Mouse (Mus musculus) liver, postnatal 0 days (tissue): ENCODE measurements around the gene Lsmem1. TPM values are rescaled to one million over a fixed set of nuclear protein-coding genes. Genes with fewer than 3 reads are reported as not detected.
"Not testable (repeated sequence)": the region's sequence is repeated elsewhere in the genome, so short reads cannot be mapped to it uniquely, and the experiment has no call there.

Source experiments
- ATAC-seq: fragments of 200-750 bp; cut with Nextera tagmentation; 2 replicates; pipeline ENCODE4 v1.8.0; 2017; ENCODE audit warnings: mild to moderate bottlenecking, moderate library complexity
- DNase-seq: peaks from one replicate; pipeline ENCODE4 v3.0.0-alpha.2; 2016
- H3K27ac ChIP-seq: fragments of 300-500 bp; sonication (generic); 2 replicates; pipeline ENCODE4 v1.5.1; 2014; ENCODE audit warnings: antibody characterized with exemption, moderate library complexity, mild to moderate bottlenecking, low read depth
- H3K27me3 ChIP-seq: fragments of 300-500 bp; sonication (generic); 2 replicates; pipeline ENCODE4 v1.6.1; 2014; ENCODE audit warnings: low read length, control low read depth, mixed read lengths; ENCODE audit not compliant: insufficient read depth
- H3K36me3 ChIP-seq: fragments of 300-500 bp; sonication (generic); replicated peaks from 2 replicates; pipeline ENCODE4 v1.6.1; 2014; ENCODE audit warnings: mild to moderate bottlenecking, control low read depth, low read length, moderate library complexity, mixed read lengths; ENCODE audit not compliant: insufficient read depth
- H3K4me1 ChIP-seq: fragments of 300-500 bp; sonication (generic); 2 replicates; pipeline ENCODE4 v1.6.1; 2014; ENCODE audit warnings: antibody characterized with exemption, mild to moderate bottlenecking, control low read depth; ENCODE audit not compliant: insufficient read depth
- H3K4me2 ChIP-seq: fragments of 300-500 bp; sonication (generic); 2 replicates; pipeline ENCODE4 v1.6.1; 2014; ENCODE audit warnings: low read depth, mild to moderate bottlenecking, low read length, moderate library complexity, mixed read lengths
- H3K4me3 ChIP-seq: fragments of 300-500 bp; sonication (generic); 2 replicates; pipeline ENCODE4 v1.5.1; 2014; ENCODE audit warnings: low read depth, low read length
- H3K9ac ChIP-seq: fragments of 300-500 bp; sonication (generic); replicated peaks from 2 replicates; pipeline ENCODE4 v1.6.1; 2014; ENCODE audit warnings: mild to moderate bottlenecking, moderate library complexity
- H3K9me3 ChIP-seq: fragments of 300-500 bp; sonication (generic); 2 replicates; pipeline ENCODE4 v1.6.1; 2016; ENCODE audit warnings: mild to moderate bottlenecking, control low read depth, low read length, mixed read lengths
- CTCF ChIP-seq: sonication (generic); IDR thresholded peaks from 2 replicates; pipeline ENCODE4 v1.5.1; 2016; ENCODE audit warnings: antibody characterized with exemption, low read depth
- EP300 ChIP-seq: IDR thresholded peaks from 2 replicates; pipeline ENCODE4 v1.6.1; 2016; ENCODE audit warnings: antibody characterized with exemption, low read depth, mild to moderate bottlenecking
- WGBS: fragments of 180-500 bp; shearing (Covaris S2); extraction: QIAGEN DNeasy Blood & Tissue Kit; methylation state at CpG from one replicate; pipeline ENCODE4 v1.1.7; 2014; ENCODE audit not compliant: insufficient replicate concordance; 5-methylcytosine and 5-hydroxymethylcytosine counted together
- polyA plus RNA-seq: library from polyadenylated mRNA; unstranded; fragments of >200 nt; fragmentation: Nextera tagmentation; extraction: Ambion mirVana; gene quantifications from 2 replicates; pipeline ENCODE4 v1.2.1, GENCODE M21; 2015

Gene Lsmem1
- polyA plus RNA-seq, 1 experiment from 2014 or later = not detected

GRCm38 (mm10) chr12:40177089-40177488 lies 22.2 kb downstream of the Lsmem1 start:
- no peaks in the 10 kb centered on the region for H3K9me3 ChIP-seq
- H3K9ac ChIP-seq = no peak overlapping the region
- no peak overlapping the region for H3K4me2 ChIP-seq
- no peak overlapping the region for H3K27ac ChIP-seq
- H3K27me3 ChIP-seq = no peaks in the 10 kb centered on the region
- no peaks in the 10 kb centered on the region for H3K4me1 ChIP-seq
- TF ChIP-seq CTCF (peak; percentile 61), EP300 (no peak)
- ATAC-seq (no peak), DNase-seq (peak; percentile 31)
- no peaks in the 10 kb centered on the region for H3K36me3 ChIP-seq
- H3K4me3 ChIP-seq = no peak overlapping the region
- WGBS = 39% methylated on average over 6 of the region's 6 CpGs

DNA sequence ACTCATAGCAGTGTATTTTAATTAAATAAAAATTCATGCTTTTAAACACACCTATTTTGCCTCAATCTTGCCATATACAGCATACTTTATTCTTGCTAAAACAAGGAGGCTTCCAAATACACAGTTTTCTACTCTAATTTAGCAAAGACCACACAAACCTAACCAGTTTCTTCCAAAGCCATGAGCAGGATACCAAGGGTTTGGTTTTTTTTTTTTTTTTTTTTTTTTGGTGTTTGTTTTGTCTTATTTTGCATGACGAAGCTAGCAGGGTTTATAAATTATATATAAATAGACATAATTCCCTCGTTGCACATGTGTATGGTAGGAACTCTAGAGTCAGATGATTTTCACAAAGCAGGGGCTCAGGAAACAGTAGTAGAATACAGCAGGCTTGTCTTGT lies 23.1 kb downstream of the Lsmem1 start:
- 64% methylated on average over 2 of the region's 2 CpGs for WGBS
- TF ChIP-seq EP300 = no peak
- DNase-seq = no peak
- H3K27me3 ChIP-seq = no peaks in the 10 kb centered on the region
- ATAC-seq = no peak
- H3K4me1 ChIP-seq = no peaks in the 10 kb centered on the region
- no peak overlapping the region for H3K9ac ChIP-seq
- H3K9me3 ChIP-seq = no peaks in the 10 kb centered on the region
- no peak overlapping the region for H3K4me3 ChIP-seq
- H3K27ac ChIP-seq = no peak overlapping the region
- H3K4me2 ChIP-seq = no peak overlapping the region
- no peaks in the 10 kb centered on the region for H3K36me3 ChIP-seq

GRCm38 (mm10) chr12:40175171-40175570 lies 24.1 kb downstream of the Lsmem1 start:
- DNase-seq = not testable (repeated sequence)

DNA sequence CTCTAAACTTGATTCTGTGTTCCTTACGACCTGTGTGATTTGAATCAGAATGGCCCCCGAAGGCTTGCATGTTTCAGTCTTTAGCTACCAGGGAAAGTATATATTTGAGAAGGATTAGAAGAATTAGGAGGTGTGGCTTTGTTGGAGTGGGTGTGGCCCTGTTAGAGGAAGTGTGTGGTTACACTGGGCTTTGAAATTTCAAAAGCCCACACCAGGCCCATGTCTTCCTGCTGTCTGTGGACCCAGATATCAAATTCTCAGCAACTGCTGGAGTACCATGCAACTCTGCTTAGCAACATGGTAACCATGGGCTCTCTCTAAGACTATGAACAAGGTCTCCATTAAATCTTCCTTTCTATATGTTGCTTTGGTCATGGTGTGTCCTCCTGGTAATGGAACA lies 27.7 kb downstream of the Lsmem1 start:
- no peaks in the 10 kb centered on the region for H3K27me3 ChIP-seq
- TF ChIP-seq CTCF = no peak
- no peak for TF ChIP-seq EP300
- H3K36me3 ChIP-seq = no peaks in the 10 kb centered on the region
- no peak overlapping the region for H3K9ac ChIP-seq
- no peak overlapping the region for H3K4me3 ChIP-seq
- 84% methylated on average over 2 of the region's 2 CpGs for WGBS
- no peaks in the 10 kb centered on the region for H3K4me1 ChIP-seq
- DNase-seq (no peak), ATAC-seq (no peak)
- H3K4me2 ChIP-seq = no peak overlapping the region
- no peak overlapping the region for H3K27ac ChIP-seq
- H3K9me3 ChIP-seq = no peaks in the 10 kb centered on the region

More at GRCm38 (mm10) chr12:40175171-40175570, 24.1 kb downstream of the Lsmem1 start:
- H3K27ac ChIP-seq, H3K9ac ChIP-seq, H3K36me3 ChIP-seq, H3K4me3 ChIP-seq, H3K4me2 ChIP-seq, H3K27me3 ChIP-seq, H3K9me3 ChIP-seq, ATAC-seq, H3K4me1 ChIP-seq: not testable (repeated sequence)
- WGBS = 58% methylated on average over 1 of the region's 1 CpGs

DNA sequence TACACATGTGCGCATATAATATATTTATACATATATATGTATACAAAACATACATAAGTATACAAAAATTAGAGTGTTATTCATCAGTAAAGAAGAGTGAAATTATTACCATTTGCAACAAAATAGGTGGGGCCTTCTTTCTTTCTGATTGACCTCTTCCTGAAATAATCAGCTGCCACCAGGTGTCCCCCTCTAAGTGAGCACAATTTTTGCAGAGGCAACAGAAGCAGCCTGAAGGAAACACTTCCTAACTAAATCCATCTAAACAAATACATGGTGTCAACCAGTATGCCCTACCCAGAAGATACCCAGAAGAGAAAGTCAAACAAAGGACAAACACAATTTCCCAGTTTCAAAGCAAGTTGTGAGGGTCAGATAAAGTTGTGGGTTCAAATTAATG lies 29.6 kb downstream of the Lsmem1 start:
- H3K27me3 ChIP-seq = no peaks in the 10 kb centered on the region
- no peaks in the 10 kb centered on the region for H3K36me3 ChIP-seq
- no peaks in the 10 kb centered on the region for H3K4me1 ChIP-seq
- no peak overlapping the region for H3K4me3 ChIP-seq
- no peak overlapping the region for H3K27ac ChIP-seq
- TF ChIP-seq CTCF (no peak), EP300 (no peak)
- ATAC-seq (no peak), DNase-seq (no peak)
- H3K4me2 ChIP-seq = no peak overlapping the region
- no peaks in the 10 kb centered on the region for H3K9me3 ChIP-seq
- 92% methylated on average over 1 of the region's 1 CpGs for WGBS
- no peak overlapping the region for H3K9ac ChIP-seq

GRCm38 (mm10) chr12:40164621-40165020 lies 34.7 kb downstream of the Lsmem1 start:
- H3K27me3 ChIP-seq = no peaks in the 10 kb centered on the region
- no peak overlapping the region for H3K4me2 ChIP-seq
- 7% methylated on average over 2 of the region's 2 CpGs for WGBS
- no peaks in the 10 kb centered on the region for H3K36me3 ChIP-seq
- no peak overlapping the region for H3K27ac ChIP-seq
- H3K9me3 ChIP-seq = no peaks in the 10 kb centered on the region
- H3K4me1 ChIP-seq = no peaks in the 10 kb centered on the region
- TF ChIP-seq CTCF (peak; percentile 75), EP300 (no peak)
- H3K4me3 ChIP-seq = no peak overlapping the region
- ATAC-seq = no peak
- no peak for DNase-seq
- no peak overlapping the region for H3K9ac ChIP-seq

GRCm38 (mm10) chr12:40160777-40161176 lies 38.5 kb downstream of the Lsmem1 start:
- Histone ChIP-seq H3K4me3 (no peak overlapping the region), H3K27ac (no peak overlapping the region), H3K36me3 (no peaks in the 10 kb centered on the region), H3K27me3 (no peaks in the 10 kb centered on the region), H3K4me1 (no peaks in the 10 kb centered on the region), H3K9ac (no peak overlapping the region), H3K4me2 (no peak overlapping the region), H3K9me3 (no peaks in the 10 kb centered on the region)
- ATAC-seq (no peak), DNase-seq (no peak)
- TF ChIP-seq CTCF = no peak
- TF ChIP-seq EP300 = no peak
- 56% methylated on average over 2 of the region's 2 CpGs for WGBS
